Mouse (Mus musculus) embryonic facial prominence, embryonic 10.5 days (tissue): ENCODE measurements at regions not wholly inside any gene's neighbourhood (a gene's known extent, or its start where the extent isn't known, plus 50 kb on each side); places are given as distances from the start of the nearest gene placed in this dataset.
"Not testable (repeated sequence)": the region's sequence is repeated elsewhere in the genome, so short reads cannot be mapped to it uniquely, and the experiment has no call there.

ENCODE experiments used
- DNase-seq: peaks from one replicate; pipeline ENCODE4 v3.0.0-alpha.2; 2017; ENCODE audit warnings: low spot score
- H3K27ac ChIP-seq: fragments of 300-500 bp; sonication (generic); replicated peaks from 2 replicates; pipeline ENCODE4 v1.5.1; 2016; ENCODE audit warnings: mild to moderate bottlenecking
- H3K27me3 ChIP-seq: fragments of 300-500 bp; sonication (generic); replicated peaks from 2 replicates; pipeline ENCODE4 v1.6.1; 2016; ENCODE audit warnings: low read depth, mild to moderate bottlenecking; ENCODE audit not compliant: poor library complexity, severe bottlenecking
- H3K36me3 ChIP-seq: fragments of 300-500 bp; sonication (generic); replicated peaks from 2 replicates; pipeline ENCODE4 v1.6.1; 2016; ENCODE audit warnings: mild to moderate bottlenecking, moderate library complexity
- H3K4me1 ChIP-seq: fragments of 300-500 bp; sonication (generic); 2 replicates; pipeline ENCODE4 v1.6.1; 2016
- H3K4me3 ChIP-seq: fragments of 300-500 bp; sonication (generic); 2 replicates; pipeline ENCODE4 v1.5.1; 2016; ENCODE audit warnings: mild to moderate bottlenecking, moderate library complexity
- H3K9me3 ChIP-seq: fragments of 300-500 bp; sonication (generic); 2 replicates; pipeline ENCODE4 v1.6.1; 2016; ENCODE audit warnings: mild to moderate bottlenecking
- WGBS: fragments of 180-500 bp; shearing (Covaris S2); methylation state at CpG from one replicate; pipeline ENCODE4 v1.1.7; 2016; 5-methylcytosine and 5-hydroxymethylcytosine counted together

DNA sequence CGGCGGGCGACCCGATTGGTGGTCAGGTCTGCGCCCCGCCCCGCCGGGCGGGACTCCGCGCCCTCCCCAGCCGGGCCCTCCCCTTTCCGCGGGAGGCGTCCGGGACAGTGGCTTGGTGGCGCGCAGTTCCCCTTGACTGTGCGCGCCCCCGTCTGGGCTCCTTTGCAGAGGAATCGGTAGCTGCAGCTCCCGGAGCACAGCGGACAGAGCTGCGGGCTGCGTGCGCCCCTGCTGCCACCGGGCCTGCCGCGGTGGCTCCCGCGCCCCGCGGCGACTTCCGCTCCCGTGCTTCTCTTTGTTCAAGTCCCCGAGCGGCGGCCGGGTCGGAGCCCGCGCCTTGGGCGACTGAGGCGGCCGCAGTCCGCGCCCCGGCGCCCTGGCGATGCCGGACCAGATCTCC is 566.6 kb upstream of the Gm21863 start:
- peak overlapping the region; percentile 55 for H3K4me3 ChIP-seq
- peak; percentile 50 for DNase-seq
- not testable (repeated sequence) for H3K4me1 ChIP-seq, H3K9me3 ChIP-seq, H3K36me3 ChIP-seq, H3K27me3 ChIP-seq
- WGBS, result 2% methylated on average over 51 of the region's 53 CpGs
- H3K27ac ChIP-seq, result peak overlapping the region; percentile 63; the same call in 1 of the 2 replicates
